Mouse (Mus musculus) erythroblast, adult 5-6 weeks (primary cell): ENCODE results near the gene Obscn. TPM values are rescaled to one million over a fixed set of nuclear protein-coding genes. Genes with fewer than 3 reads are reported as not detected.
"Not testable (repeated sequence)": the region's sequence is repeated elsewhere in the genome, so short reads cannot be mapped to it uniquely, and the experiment has no call there.

Experiments used
- ATAC-seq: replicated peaks from 2 replicates; pipeline ENCODE4 v1.8.0; 2016; ENCODE audit warnings: moderate number of reproducible peaks, mild to moderate bottlenecking, moderate TSS enrichment, inconsistent platforms; ENCODE audit not compliant: poor library complexity, low FRiP score, severe bottlenecking
- total RNA-seq, 2 experiments: library from RNA; stranded (forward) in 1 of 2; stranded (reverse) in 1 of 2; fragments of 150-400 nt in 1 of 2; fragments of 200-764, 138-1000 nt in 1 of 2; gene quantifications; 2 replicates each; pipeline versions ENCODE4 v1.2.3 to v1.2.4; 2015 to 2017; ENCODE audit warnings: low replicate concordance in 2 of 2

The Obscn gene
- total RNA-seq, 2 experiments from 2014 or later, result 0.96 to 2.7 TPM

- no peak for ATAC-seq
Measured at GRCm38 (mm10) chr11:58969027-58969426, 167.2 kb downstream of the Obscn start.

- ATAC-seq, result no peak
Measured at GRCm38 (mm10) chr11:58968551-58968950, 167.7 kb downstream of the Obscn start.

- ATAC-seq, result peak; percentile 66
Measured at GRCm38 (mm10) chr11:58967346-58967745, 168.9 kb downstream of the Obscn start.

- ATAC-seq, result no peak
Measured at GRCm38 (mm10) chr11:58965001-58965760, 171.0 kb downstream of the Obscn start.

- ATAC-seq, result no peak
Measured at GRCm38 (mm10) chr11:58964216-58964615, 172.0 kb downstream of the Obscn start.

GRCm38 (mm10) chr11:58963543-58963942 lies 172.7 kb downstream of the Obscn start:
- no peak for ATAC-seq

- no peak for ATAC-seq
Measured at GRCm38 (mm10) chr11:58961364-58962177, 174.6 kb downstream of the Obscn start.

- peak; percentile 82 for ATAC-seq
Measured at GRCm38 (mm10) chr11:58959921-58960465, 176.2 kb downstream of the Obscn start.

- ATAC-seq, result no peak
Measured at GRCm38 (mm10) chr11:58959186-58959825, 176.9 kb downstream of the Obscn start.

GRCm38 (mm10) chr11:58958536-58958935 lies 177.7 kb downstream of the Obscn start:
- ATAC-seq, result no peak

- ATAC-seq, result no peak
Measured at GRCm38 (mm10) chr11:58957226-58957914, 178.8 kb downstream of the Obscn start.

- no peak for ATAC-seq
Measured at GRCm38 (mm10) chr11:58955868-58956257, 180.3 kb downstream of the Obscn start.

- ATAC-seq, result peak; percentile 10
Measured at GRCm38 (mm10) chr11:58955143-58955867, 180.9 kb downstream of the Obscn start.

- ATAC-seq, result peak; percentile 79
Measured at GRCm38 (mm10) chr11:58954420-58955142, 181.6 kb downstream of the Obscn start, which contains the start of the genes Hist3h2a and Trim17. Hist3h2a (plus strand) TSS chr11:58954685. Trim17 (plus strand) TSS chr11:58954685.

- not testable (repeated sequence) for ATAC-seq
Measured at GRCm38 (mm10) chr11:58954170-58954419, 182.1 kb downstream of the Obscn start.

- ATAC-seq, result peak; percentile 34
Measured at GRCm38 (mm10) chr11:58953351-58954169, 182.6 kb downstream of the Obscn start.

GRCm38 (mm10) chr11:58951210-58951609 lies 185.0 kb downstream of the Obscn start:
- no peak for ATAC-seq
